Mouse (Mus musculus) liver, postnatal 0 days (tissue): ENCODE data around the gene Abcc12.

Source experiments
- CTCF ChIP-seq: sonication (generic); IDR thresholded peaks from 2 replicates; pipeline ENCODE4 v1.5.1; 2016; ENCODE audit warnings: antibody characterized with exemption, low read depth
- EP300 ChIP-seq: IDR thresholded peaks from 2 replicates; pipeline ENCODE4 v1.6.1; 2016; ENCODE audit warnings: antibody characterized with exemption, low read depth, mild to moderate bottlenecking

- 0 out of 2 replicates have a peak, but pooled peaks have one; percentile 12 for TF ChIP-seq CTCF
- no peak for TF ChIP-seq EP300
Measured at GRCm38 (mm10) chr8:86588338-86588737, 7.9 kb upstream of the Abcc12 start.
